Mouse (Mus musculus): ENCODE data around the gene Apoc1. TPM values are rescaled to one million over a fixed set of nuclear protein-coding genes. Genes with fewer than 3 reads are reported as not detected.

Gene Apoc1
- polyA plus RNA-seq, 1 experiment from 2014 or later: 1.7 TPM

GRCm38 (mm10) chr7:19671511-19671910 lies 20.9 kb downstream of the Apoc1 start:
- no peak overlapping the region for H3K4me3 ChIP-seq (replicated peaks; ENCODE audit: low read depth, low read length)
- no peaks in the 10 kb centered on the region for H3K9me3 ChIP-seq (ENCODE audit: control insufficient read depth, low read length)

GRCm38 (mm10) chr7:19668947-19669721 lies 23.3 kb downstream of the Apoc1 start:
- H3K27me3 ChIP-seq (ENCODE audit: control insufficient read depth, insufficient read depth, low read length): no peaks in the 10 kb centered on the region
- peak; percentile 49 for ATAC-seq (ENCODE audit: low FRiP score, low TSS enrichment)

More at GRCm38 (mm10) chr7:19671511-19671910, 20.9 kb downstream of the Apoc1 start:
- Histone ChIP-seq H3K4me2 (ENCODE audit: low read length) (no peak overlapping the region), H3K9ac (replicated peaks; ENCODE audit: low read length) (no peak overlapping the region), H3K27me3 (ENCODE audit: control insufficient read depth, insufficient read depth, low read length) (no peaks in the 10 kb centered on the region), H3K4me1 (ENCODE audit: control insufficient read depth, insufficient read depth, low read length) (0 out of 2 replicates have a peak, but pooled peaks cover 2% of the 10 kb centered on the region), H3K36me3 (ENCODE audit: control insufficient read depth, insufficient read depth, low read length) (no peaks in the 10 kb centered on the region), H3K27ac (replicated peaks; ENCODE audit: low read depth, low read length) (no peak overlapping the region)
- ATAC-seq (ENCODE audit: low FRiP score, low TSS enrichment) (no peak), DNase-seq (no peak)
- 72% methylated on average over 10 of the region's 10 CpGs for WGBS

GRCm38 (mm10) chr7:19667434-19667833 lies 25.0 kb downstream of the Apoc1 start:
- no peaks in the 10 kb centered on the region for H3K27me3 ChIP-seq (ENCODE audit: control insufficient read depth, insufficient read depth, low read length)
- no peak overlapping the region for H3K4me2 ChIP-seq (ENCODE audit: low read length)
- H3K4me1 ChIP-seq (ENCODE audit: control insufficient read depth, insufficient read depth, low read length): peaks cover 21% of the 10 kb centered on the region
- no peak overlapping the region for H3K27ac ChIP-seq (replicated peaks; ENCODE audit: low read depth, low read length)
- no peaks in the 10 kb centered on the region for H3K9me3 ChIP-seq (ENCODE audit: control insufficient read depth, low read length)
- H3K36me3 ChIP-seq (ENCODE audit: control insufficient read depth, insufficient read depth, low read length): no peaks in the 10 kb centered on the region
- WGBS: 83% methylated on average over 2 of the region's 2 CpGs
- no peak overlapping the region for H3K9ac ChIP-seq (replicated peaks; ENCODE audit: low read length)
- H3K4me3 ChIP-seq (replicated peaks; ENCODE audit: low read depth, low read length): no peak overlapping the region
- ATAC-seq (ENCODE audit: low FRiP score, low TSS enrichment) (no peak), DNase-seq (no peak)

More at GRCm38 (mm10) chr7:19668947-19669721, 23.3 kb downstream of the Apoc1 start:
- no peak overlapping the region for H3K4me3 ChIP-seq (replicated peaks; ENCODE audit: low read depth, low read length)
- H3K36me3 ChIP-seq (ENCODE audit: control insufficient read depth, insufficient read depth, low read length): no peaks in the 10 kb centered on the region
- 0 out of 2 replicates have a peak overlapping the region, but pooled peaks have one; percentile 12 for H3K4me2 ChIP-seq (ENCODE audit: low read length)
- H3K4me1 ChIP-seq (ENCODE audit: control insufficient read depth, insufficient read depth, low read length): peaks cover 8% of the 10 kb centered on the region
- 5% methylated on average over 10 of the region's 10 CpGs for WGBS
- H3K9me3 ChIP-seq (ENCODE audit: control insufficient read depth, low read length): no peaks in the 10 kb centered on the region
- peak; percentile 95 for DNase-seq
- 0 out of 2 replicates have a peak overlapping the region, but pooled peaks have one; percentile 53 for H3K27ac ChIP-seq (replicated peaks; ENCODE audit: low read depth, low read length)
- no peak overlapping the region; the same call in 1 of the 2 replicates for H3K9ac ChIP-seq (replicated peaks; ENCODE audit: low read length)

- DNase-seq: no peak
Observed at GRCm38 (mm10) chr7:19666750-19667149, 25.7 kb downstream of the Apoc1 start.

GRCm38 (mm10) chr7:19664955-19665841 lies 27.3 kb downstream of the Apoc1 start, which contains the start of gene Clptm1:
Clptm1 (minus strand) TSS chr7:19665033.
- under 1% methylated on average over 58 of the region's 63 CpGs for WGBS
- ATAC-seq (ENCODE audit: low FRiP score, low TSS enrichment): peak; percentile 90
- peaks cover 22% of the 10 kb centered on the region for H3K4me1 ChIP-seq (ENCODE audit: control insufficient read depth, insufficient read depth, low read length)
- H3K4me3 ChIP-seq (replicated peaks; ENCODE audit: low read depth, low read length): peak within 1 kb of the TSS; percentile 100
- peak within 1 kb of the TSS; percentile 92 for H3K27ac ChIP-seq (replicated peaks; ENCODE audit: low read depth, low read length)
- DNase-seq: peak; percentile 99
- no peaks in the 10 kb centered on the region for H3K27me3 ChIP-seq (ENCODE audit: control insufficient read depth, insufficient read depth, low read length)
- H3K9me3 ChIP-seq (ENCODE audit: control insufficient read depth, low read length): no peaks in the 10 kb centered on the region
- H3K4me2 ChIP-seq (ENCODE audit: low read length): peak within 1 kb of the TSS; percentile 80
- H3K36me3 ChIP-seq (ENCODE audit: control insufficient read depth, insufficient read depth, low read length): peaks cover 12% of the 10 kb centered on the region
- H3K9ac ChIP-seq (replicated peaks; ENCODE audit: low read length): peak within 1 kb of the TSS; percentile 96

More at GRCm38 (mm10) chr7:19666750-19667149, 25.7 kb downstream of the Apoc1 start:
- no peaks in the 10 kb centered on the region for H3K27me3 ChIP-seq (ENCODE audit: control insufficient read depth, insufficient read depth, low read length)
- no peak overlapping the region for H3K9ac ChIP-seq (replicated peaks; ENCODE audit: low read length)
- ATAC-seq (ENCODE audit: low FRiP score, low TSS enrichment): no peak
- H3K27ac ChIP-seq (replicated peaks; ENCODE audit: low read depth, low read length): no peak overlapping the region
- H3K4me3 ChIP-seq (replicated peaks; ENCODE audit: low read depth, low read length): no peak overlapping the region
- WGBS: 67% methylated on average over 3 of the region's 3 CpGs
- H3K4me2 ChIP-seq (ENCODE audit: low read length): no peak overlapping the region
- peaks cover 22% of the 10 kb centered on the region for H3K4me1 ChIP-seq (ENCODE audit: control insufficient read depth, insufficient read depth, low read length)
- no peaks in the 10 kb centered on the region for H3K9me3 ChIP-seq (ENCODE audit: control insufficient read depth, low read length)
- H3K36me3 ChIP-seq (ENCODE audit: control insufficient read depth, insufficient read depth, low read length): peaks cover 5% of the 10 kb centered on the region

GRCm38 (mm10) chr7:19664455-19664954 lies 28.0 kb downstream of the Apoc1 start:
- 1% methylated on average over 35 of the region's 37 CpGs for WGBS

GRCm38 (mm10) chr7:19663940-19664339 lies 28.5 kb downstream of the Apoc1 start:
- peaks cover 18% of the 10 kb centered on the region for H3K36me3 ChIP-seq (ENCODE audit: control insufficient read depth, insufficient read depth, low read length)
- WGBS: 19% methylated on average over 8 of the region's 8 CpGs
- DNase-seq: no peak
- H3K9ac ChIP-seq (replicated peaks; ENCODE audit: low read length): peak overlapping the region; percentile 96
- peak overlapping the region; percentile 100 for H3K4me3 ChIP-seq (replicated peaks; ENCODE audit: low read depth, low read length)
- no peak overlapping the region for H3K27ac ChIP-seq (replicated peaks; ENCODE audit: low read depth, low read length)
- peak overlapping the region; percentile 80 for H3K4me2 ChIP-seq (ENCODE audit: low read length)
- no peaks in the 10 kb centered on the region for H3K9me3 ChIP-seq (ENCODE audit: control insufficient read depth, low read length)
- no peaks in the 10 kb centered on the region for H3K27me3 ChIP-seq (ENCODE audit: control insufficient read depth, insufficient read depth, low read length)
- ATAC-seq (ENCODE audit: low FRiP score, low TSS enrichment): 0 out of 2 replicates have a peak, but pooled peaks have one; percentile 3
- peaks cover 20% of the 10 kb centered on the region for H3K4me1 ChIP-seq (ENCODE audit: control insufficient read depth, insufficient read depth, low read length)

More at GRCm38 (mm10) chr7:19664455-19664954, 28.0 kb downstream of the Apoc1 start:
- Histone ChIP-seq H3K9ac (replicated peaks; ENCODE audit: low read length) (peak overlapping the region; percentile 96), H3K4me3 (replicated peaks; ENCODE audit: low read depth, low read length) (peak overlapping the region; percentile 100), H3K4me1 (ENCODE audit: control insufficient read depth, insufficient read depth, low read length) (peaks cover 22% of the 10 kb centered on the region), H3K4me2 (ENCODE audit: low read length) (peak overlapping the region; percentile 80), H3K27me3 (ENCODE audit: control insufficient read depth, insufficient read depth, low read length) (no peaks in the 10 kb centered on the region), H3K36me3 (ENCODE audit: control insufficient read depth, insufficient read depth, low read length) (peaks cover 12% of the 10 kb centered on the region), H3K9me3 (ENCODE audit: control insufficient read depth, low read length) (no peaks in the 10 kb centered on the region), H3K27ac (replicated peaks; ENCODE audit: low read depth, low read length) (peak overlapping the region; percentile 77)
- no peak for DNase-seq
- ATAC-seq (ENCODE audit: low FRiP score, low TSS enrichment): peak; percentile 48

- H3K36me3 ChIP-seq (ENCODE audit: control insufficient read depth, insufficient read depth, low read length): peaks cover 68% of the 10 kb centered on the region
- WGBS: 93% methylated on average over 2 of the region's 2 CpGs
Observed at GRCm38 (mm10) chr7:19652614-19653013, 39.8 kb downstream of the Apoc1 start.

More at GRCm38 (mm10) chr7:19652614-19653013, 39.8 kb downstream of the Apoc1 start:
- Histone ChIP-seq H3K27ac (replicated peaks; ENCODE audit: low read depth, low read length) (no peak overlapping the region), H3K9ac (replicated peaks; ENCODE audit: low read length) (no peak overlapping the region), H3K4me3 (replicated peaks; ENCODE audit: low read depth, low read length) (no peak overlapping the region), H3K4me2 (ENCODE audit: low read length) (no peak overlapping the region), H3K9me3 (ENCODE audit: control insufficient read depth, low read length) (no peaks in the 10 kb centered on the region), H3K4me1 (ENCODE audit: control insufficient read depth, insufficient read depth, low read length) (no peaks in the 10 kb centered on the region), H3K27me3 (ENCODE audit: control insufficient read depth, insufficient read depth, low read length) (no peaks in the 10 kb centered on the region)
- ATAC-seq (ENCODE audit: low FRiP score, low TSS enrichment) (no peak), DNase-seq (no peak)
